Mouse (Mus musculus): ENCODE measurements around the gene Rora. TPM values are rescaled to one million over a fixed set of nuclear protein-coding genes. Genes with fewer than 3 reads are reported as not detected.
A peak's percentile ranks its signal among the peaks of the same experiment; 100 is the strongest.

Gene Rora
- total RNA-seq, 2 experiments from 2014 or later = 56.5 to 109 TPM

DNA sequence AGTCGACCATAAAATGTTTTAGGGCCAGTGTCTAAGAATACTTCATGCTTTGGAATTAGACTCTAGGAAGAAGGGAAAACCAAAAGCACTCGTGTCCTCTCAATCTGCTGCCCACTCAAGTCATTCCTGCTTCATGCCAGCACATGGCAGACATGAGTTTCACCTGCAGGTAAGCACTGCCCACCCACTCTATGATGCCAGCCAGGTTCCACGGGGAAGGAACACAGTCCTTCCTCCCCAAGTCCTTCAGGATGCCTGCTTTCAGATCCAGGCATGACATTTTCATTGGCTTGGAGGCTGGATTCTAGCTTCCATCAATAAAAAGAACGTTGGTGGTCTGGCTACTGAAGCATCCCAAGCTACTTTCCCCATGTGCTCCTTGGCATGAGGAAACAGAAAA, 166.4 kb downstream of the Rora start:
- no peak for DNase-seq

GRCm38 (mm10) chr9:68820478-68820877, 166.9 kb downstream of the Rora start:
- DNase-seq = no peak

- DNase-seq = no peak
Observed at GRCm38 (mm10) chr9:68821388-68821787, 167.8 kb downstream of the Rora start.

GRCm38 (mm10) chr9:68823292-68823691, 169.7 kb downstream of the Rora start:
- DNase-seq = no peak

DNA sequence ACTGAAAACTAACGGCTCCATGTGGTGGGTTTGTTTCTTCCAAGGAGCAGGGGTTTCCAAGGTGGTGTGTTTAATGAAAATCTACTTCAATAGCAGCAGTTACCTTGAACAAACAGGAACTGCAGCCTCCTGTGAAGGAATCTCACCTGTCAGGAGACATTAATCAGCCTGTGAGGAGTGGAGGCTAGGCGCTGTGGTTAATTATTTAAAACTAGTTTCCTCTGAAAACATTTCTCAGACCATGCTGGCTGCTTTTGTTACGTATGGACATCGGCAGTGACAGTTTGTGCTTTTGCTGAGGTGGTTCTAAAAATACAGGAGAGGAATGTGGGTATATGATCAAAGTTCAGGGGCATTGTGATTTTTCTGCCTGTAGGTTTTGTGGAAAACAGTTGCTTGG, 171.5 kb downstream of the Rora start:
- no peak for DNase-seq

DNA sequence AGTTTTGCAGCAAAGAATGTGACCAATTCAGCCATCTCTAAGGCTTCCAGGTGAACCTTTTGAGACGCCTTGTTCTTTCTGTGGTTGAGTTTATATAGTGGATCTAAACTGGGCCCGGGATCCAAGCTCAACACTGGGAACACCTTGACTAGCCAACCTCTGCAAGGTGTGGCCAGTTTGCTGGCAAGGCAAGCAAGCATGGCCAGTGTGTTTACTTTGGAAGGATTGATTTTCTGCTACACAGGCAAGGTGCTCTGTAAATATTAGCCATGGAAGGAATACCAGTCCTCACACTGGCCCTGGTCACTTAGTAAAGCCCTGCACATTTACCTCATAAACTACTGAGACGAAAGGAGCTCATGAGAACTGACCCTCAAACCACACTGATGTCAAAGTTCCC, 172.3 kb downstream of the Rora start:
- no peak for DNase-seq

GRCm38 (mm10) chr9:68827441-68827840, 173.9 kb downstream of the Rora start:
- DNase-seq = no peak

- DNase-seq = peak in 1 of 2 experiments; percentile 28
Observed at GRCm38 (mm10) chr9:68829903-68830302, 176.3 kb downstream of the Rora start.

DNA sequence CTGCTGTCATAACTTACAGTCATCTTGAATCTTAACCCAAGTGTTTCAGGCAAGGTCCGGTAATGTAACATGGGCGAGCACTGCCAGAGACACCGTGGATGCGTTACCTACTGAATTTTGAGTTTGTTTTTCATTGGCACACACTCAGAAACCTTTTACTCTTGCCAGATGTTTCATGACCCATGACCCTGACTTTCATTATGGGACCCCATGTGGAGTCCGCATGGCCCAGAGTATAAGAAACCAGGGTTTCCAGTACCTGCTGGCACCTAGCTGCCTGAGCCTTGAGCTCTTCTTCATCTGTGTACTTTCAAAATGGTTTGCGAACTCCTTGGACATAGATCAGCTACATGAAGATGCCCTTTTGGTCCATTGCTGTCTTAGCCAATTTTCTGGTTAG, 179.7 kb downstream of the Rora start:
- DNase-seq = no peak

- DNase-seq = no peak
Observed at GRCm38 (mm10) chr9:68835037-68835649, 181.6 kb downstream of the Rora start.

GRCm38 (mm10) chr9:68842134-68842892, 188.7 kb downstream of the Rora start:
- DNase-seq = no peak

GRCm38 (mm10) chr9:68845556-68845955, 192.0 kb downstream of the Rora start:
- no peak for DNase-seq

GRCm38 (mm10) chr9:68850321-68850720, 196.7 kb downstream of the Rora start:
- no peak for DNase-seq

DNA sequence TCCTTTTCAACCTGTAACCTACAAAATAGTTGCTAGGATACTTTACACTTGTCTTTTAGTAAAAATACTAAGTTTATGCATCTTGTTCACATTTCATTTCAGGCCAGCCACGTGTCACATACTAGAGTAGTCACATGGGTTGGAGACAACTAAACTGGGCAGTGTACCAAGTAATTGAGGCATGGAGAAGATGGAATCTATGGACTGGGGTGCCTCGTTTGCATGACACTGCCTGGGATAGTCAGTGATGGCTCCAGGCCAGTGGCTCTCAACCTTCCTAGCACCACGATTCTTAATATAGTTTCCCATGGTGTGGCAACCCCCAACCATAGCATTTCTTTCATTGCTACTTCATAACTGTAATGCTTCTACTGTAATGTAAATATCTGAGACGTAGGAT, 198.6 kb downstream of the Rora start:
- no peak for DNase-seq

DNA sequence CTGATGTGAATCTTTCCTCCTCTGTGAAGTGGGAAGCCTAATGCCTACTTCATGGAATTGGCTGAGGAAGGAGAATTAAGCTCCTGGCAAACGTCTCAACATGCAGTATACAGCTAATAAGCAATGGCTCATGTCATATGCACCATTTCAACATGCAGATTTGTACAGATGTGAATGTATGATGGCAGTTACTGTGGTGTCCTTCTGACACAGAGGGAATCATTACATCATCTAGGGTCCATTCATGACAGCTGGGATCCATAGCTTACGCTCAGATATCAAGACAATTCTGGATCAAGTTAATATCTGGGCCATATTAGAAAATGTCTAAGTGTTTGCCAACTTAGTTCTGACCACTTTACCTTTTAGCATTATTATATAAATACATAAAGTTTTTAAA, 199.3 kb downstream of the Rora start:
- DNase-seq = no peak

- DNase-seq = no peak
Observed at GRCm38 (mm10) chr9:68859500-68859899, 205.9 kb downstream of the Rora start.

DNA sequence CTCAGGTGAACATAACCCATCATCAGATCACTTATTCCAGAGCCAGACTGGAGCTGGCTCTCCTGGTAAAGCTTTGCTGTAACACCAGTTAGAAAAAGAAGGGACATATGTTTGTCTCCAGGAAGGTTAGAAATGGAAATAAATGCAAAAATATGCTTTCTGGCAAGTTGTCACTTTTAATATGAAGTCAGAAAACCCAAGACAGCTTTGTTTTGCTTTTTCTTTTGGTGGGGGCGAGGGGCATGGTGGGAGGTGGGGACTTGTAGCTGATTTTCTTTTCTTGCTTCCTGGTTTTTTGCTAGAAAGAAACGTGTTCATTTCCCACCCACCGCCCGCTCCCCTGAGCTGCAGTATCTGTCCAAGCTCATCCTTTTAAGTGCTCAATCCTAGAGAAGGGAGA, 212.7 kb downstream of the Rora start:
- no peak for DNase-seq

DNA sequence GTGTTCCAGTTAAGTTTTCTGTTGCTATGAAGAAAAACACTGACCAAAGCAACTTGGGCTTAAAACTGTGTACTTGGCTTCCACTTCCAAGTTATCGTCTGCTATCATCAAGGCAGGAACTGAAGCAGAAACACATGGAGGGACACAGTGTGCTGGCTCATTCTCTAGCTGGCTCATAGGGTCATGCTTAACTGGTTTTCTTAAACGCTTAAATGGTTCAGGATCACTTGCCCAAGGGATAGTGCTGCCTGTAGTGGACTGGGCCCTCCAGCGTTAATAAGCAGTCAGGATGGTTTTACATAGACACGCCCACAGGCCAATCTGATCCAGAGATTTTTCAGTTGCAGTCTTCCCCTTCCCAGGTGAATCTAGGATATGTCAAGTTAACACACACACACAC, 220.3 kb downstream of the Rora start:
- DNase-seq = no peak

GRCm38 (mm10) chr9:68874544-68874943, 221.0 kb downstream of the Rora start:
- no peak for DNase-seq

GRCm38 (mm10) chr9:68875791-68876190, 222.2 kb downstream of the Rora start:
- DNase-seq = no peak

- no peak for DNase-seq
Observed at GRCm38 (mm10) chr9:68876289-68876688, 222.7 kb downstream of the Rora start.

DNA sequence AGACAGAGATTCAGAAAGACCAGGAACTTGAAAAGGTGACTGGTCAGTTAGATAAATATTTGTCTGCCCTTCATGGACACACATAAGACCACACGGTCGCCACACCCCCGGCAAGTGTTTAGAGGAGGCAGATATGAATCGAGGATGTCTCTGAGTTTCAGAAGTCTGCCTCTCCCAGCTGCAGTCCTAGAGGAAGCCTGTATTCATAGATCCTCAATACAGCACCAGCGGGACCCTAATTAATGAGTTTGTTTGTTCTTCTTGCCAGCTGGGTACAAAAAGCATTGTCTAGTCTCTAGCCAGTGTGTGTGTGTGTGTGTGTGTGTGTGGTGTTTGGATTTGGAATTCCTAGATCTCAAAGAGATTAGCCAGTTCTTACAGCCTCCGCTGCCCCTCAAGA, 228.3 kb downstream of the Rora start:
- no peak for DNase-seq

- DNase-seq = no peak
Observed at GRCm38 (mm10) chr9:68883005-68883404, 229.4 kb downstream of the Rora start.

DNA sequence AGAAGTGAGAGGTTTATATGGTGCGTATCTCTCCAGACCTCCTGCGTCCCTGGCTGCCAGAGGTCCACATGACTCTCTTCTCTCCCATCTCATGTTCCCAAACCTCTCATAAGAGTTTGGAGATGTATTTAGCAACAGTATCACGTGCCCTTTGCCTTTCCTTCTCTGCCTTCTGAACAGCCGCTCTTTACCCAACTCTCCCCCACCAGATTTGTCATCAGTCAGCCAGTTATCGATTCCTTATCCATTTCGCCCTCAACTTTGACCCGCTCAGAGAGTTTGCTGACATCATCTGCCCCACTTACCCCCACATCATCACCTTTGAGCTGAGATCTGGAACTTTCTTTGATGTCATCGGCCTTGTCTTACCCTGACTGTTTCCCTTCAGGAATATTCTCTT, 230.1 kb downstream of the Rora start:
- no peak for DNase-seq
